Mouse (Mus musculus) olfactory bulb, adult 2 months (tissue): ENCODE data around the gene Hbq1a.

Experiments used
- CTCF ChIP-seq: fragments of 200-500 bp; IDR thresholded peaks from 2 replicates; pipeline ENCODE4 v1.5.1; 2012; ENCODE audit warnings: low read depth, mild to moderate bottlenecking, low read length, moderate library complexity; ENCODE audit not compliant: insufficient read depth
- POLR2A ChIP-seq: fragments of 200-500 bp; IDR thresholded peaks from 2 replicates; pipeline ENCODE4 v1.6.1; 2012; ENCODE audit warnings: mild to moderate bottlenecking, low read depth, low read length, moderate library complexity; ENCODE audit not compliant: insufficient read depth

GRCm38 (mm10) chr11:32256146-32256545 lies 43.7 kb upstream of the Hbq1a start:
- TF ChIP-seq CTCF = no peak
- TF ChIP-seq POLR2A = no peak
